Mouse (Mus musculus) heart, postnatal 0 days (tissue): ENCODE results near the gene Daam2.

Experiments
- CTCF ChIP-seq: IDR thresholded peaks from 2 replicates; pipeline ENCODE4 v1.5.1; 2016; ENCODE audit warnings: antibody characterized with exemption, control low read depth, low read depth
- EP300 ChIP-seq: IDR thresholded peaks from 2 replicates; pipeline ENCODE4 v1.6.1; 2016; ENCODE audit warnings: antibody characterized with exemption, low read depth

DNA sequence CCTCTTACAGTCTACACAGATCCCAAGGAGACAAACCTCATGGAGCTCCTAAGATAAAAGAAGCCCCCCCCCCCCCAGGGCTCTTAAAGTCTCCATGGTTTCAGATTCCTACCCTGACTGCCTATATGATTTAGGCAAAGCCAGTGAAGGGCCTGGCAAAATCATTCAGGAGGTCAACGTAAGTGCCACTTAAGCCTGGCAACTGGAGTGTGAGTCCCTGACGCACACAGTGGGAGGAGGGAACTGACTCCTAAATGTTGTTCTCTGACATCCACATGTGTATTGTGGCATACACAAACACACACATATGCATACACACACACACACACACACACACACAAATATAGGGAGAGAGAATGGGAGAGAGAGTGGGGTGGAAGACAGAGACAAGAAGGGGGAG, 12.7 kb downstream of the Daam2 start:
- TF ChIP-seq CTCF (no peak), EP300 (no peak)
